Mouse (Mus musculus) Patski (cell line): ENCODE results near the gene Rnf145. TPM values are rescaled to one million over a fixed set of nuclear protein-coding genes. Genes with fewer than 3 reads are reported as not detected.

Experiments
- ATAC-seq: fragments of 100-300 bp; one replicate; pipeline ENCODE4 v1.8.0; 2021
- CTCF ChIA-PET: fragments of 350-600 bp; sonication (Branson Sonifier 250); formaldehyde crosslinking; loops from one replicate; lab custom pipeline; 2022; ENCODE audit warnings: inconsistent platforms; lab: Charles Lee
- POLR2A ChIA-PET: fragments of 350-600 bp; sonication (Branson Sonifier 250); formaldehyde crosslinking; loops from one replicate; lab custom pipeline; 2022; ENCODE audit warnings: antibody characterized with exemption, inconsistent platforms; lab: Charles Lee
- DNase-seq: peaks from one replicate; pipeline ENCODE4 v3.0.0-alpha.2; 2011; ENCODE audit warnings: low read depth, low spot score
- H3K27me3 ChIP-seq: fragments of 371-371 bp; one replicate; pipeline ENCODE4 v1.5.1; 2021
- CTCF ChIP-seq: fragments of 100-300 bp; IDR thresholded peaks from one replicate; pipeline ENCODE4 v1.5.1; 2021
- in situ Hi-C: fragments of 300-500 bp; cut with MboI; formaldehyde crosslinking; loops from 3 replicates; pipeline ENCODE4 v1.11.1; 2018; ENCODE audit warnings: low pct_unique_long_range_greater_than_20kb, mixed read lengths
- polyA plus RNA-seq: library from polyadenylated mRNA; unstranded; gene quantifications from one replicate; pipeline ENCODE4 v1.2.3, GENCODE M21; 2021

The Rnf145 gene
- polyA plus RNA-seq, 1 experiment from 2014 or later: 161 TPM

- ATAC-seq: no peak
- POLR2A ChIA-PET: no interaction called here
- in situ Hi-C loops: loop anchor here (10.0 kb wide), 2 partner anchors 661 to 1031 kb away; no protein-coding TSS in a partner anchor
- CTCF ChIA-PET: no interaction called here
- no peak for TF ChIP-seq CTCF
- no peaks in the 10 kb centered on the region for H3K27me3 ChIP-seq
- DNase-seq: no peak
Observed at GRCm38 (mm10) chr11:44613411-44614180, 94.8 kb downstream of the Rnf145 start.

Other genes with a start within 250 kb of the Rnf145 start
- gene Il12b, start 118.9 kb upstream of the Rnf145 start, polyA plus RNA-seq: not detected
- gene Ublcp1, start 48.5 kb upstream of the Rnf145 start, polyA plus RNA-seq: 44.9 TPM
- 7.3 TPM for gene Ebf1, start 98.4 kb downstream of the Rnf145 start, polyA plus RNA-seq